Mouse (Mus musculus): Measurements from ENCODE around the gene Nrk. TPM values are rescaled to one million over a fixed set of nuclear protein-coding genes. Genes with fewer than 3 reads are reported as not detected.

Gene Nrk
- polyA plus RNA-seq (2012; rRNA removed; ENCODE audit: low replicate concordance) = 0.04 and 0.49 TPM in 2 replicates

GRCm38 (mm10) chrX:138914041-138914776, at the start of gene Nrk:
Gene Nrk, plus strand, starts transcription at chrX:138914430.

Other genes starting within 250 kb of the Nrk start
- not detected in 2 replicates for gene Serpina7, start 170.8 kb downstream of the Nrk start, polyA plus RNA-seq (2012; rRNA removed; ENCODE audit: low replicate concordance)
- gene 4930513O06Rik, start 171.8 kb downstream of the Nrk start, polyA plus RNA-seq (2012; rRNA removed; ENCODE audit: low replicate concordance) = not detected in 2 replicates

All from subcutaneous adipose tissue, adult 2 months (tissue).